Mouse (Mus musculus) urinary bladder, postnatal 0 days (tissue): ENCODE results near the gene Rnf19b. TPM values are rescaled to one million over a fixed set of nuclear protein-coding genes. Genes with fewer than 3 reads are reported as not detected.

ENCODE experiments used
- polyA plus RNA-seq: library from polyadenylated mRNA; unstranded; fragments of >200 nt; fragmentation: Nextera tagmentation; extraction: Ambion mirVana; gene quantifications from 2 replicates; pipeline ENCODE4 v1.2.1, GENCODE M21; 2015

Rnf19b gene
- 5.7 TPM in 2 replicates for polyA plus RNA-seq

GRCm38 (mm10) chr4:129058207-129059092 lies at the start of gene Rnf19b:
Gene Rnf19b, plus strand, starts transcription at chr4:129058271.

GRCm38 (mm10) chr4:129105356-129105755 lies 47.3 kb downstream of the Rnf19b start, which contains the start of gene Tmem54:
Gene Tmem54, plus strand, starts transcription at chr4:129105548.

GRCm38 (mm10) chr4:129121569-129122086 lies 63.6 kb downstream of the Rnf19b start, which contains the start of gene Hpca:
Gene Hpca, minus strand, starts transcription at chr4:129122036.

Other genes with a start within 250 kb of the Rnf19b start
- 6.2 and 6.8 TPM in 2 replicates for gene Trim62, start 174.7 kb upstream of the Rnf19b start, polyA plus RNA-seq
- gene Azin2, start 95.8 kb upstream of the Rnf19b start, polyA plus RNA-seq = 11.5 and 13.5 TPM in 2 replicates
- 94.7 and 100 TPM in 2 replicates for gene Ak2, start 66.3 kb upstream of the Rnf19b start, polyA plus RNA-seq
- 14.8 and 17.5 TPM in 2 replicates for gene Tmem54, start 47.3 kb downstream of the Rnf19b start, polyA plus RNA-seq
- gene Hpca, start 63.8 kb downstream of the Rnf19b start, polyA plus RNA-seq = 0.19 TPM in 1 of 2 replicates, not detected in the other
- 1.7 and 2.2 TPM in 2 replicates for gene Fndc5, start 78.7 kb downstream of the Rnf19b start, polyA plus RNA-seq
- 5.7 and 6.7 TPM in 2 replicates for gene S100pbp, start 131.5 kb downstream of the Rnf19b start, polyA plus RNA-seq
- 49.8 and 50.3 TPM in 2 replicates for gene Yars, start 131.5 kb downstream of the Rnf19b start, polyA plus RNA-seq
- gene C77080, start 203.1 kb downstream of the Rnf19b start, polyA plus RNA-seq = 5.4 and 6.2 TPM in 2 replicates
- gene Sync, start 229.3 kb downstream of the Rnf19b start, polyA plus RNA-seq = 1.8 and 2.8 TPM in 2 replicates